Mouse (Mus musculus): ENCODE results near the gene Fam240a. TPM values are rescaled to one million over a fixed set of nuclear protein-coding genes. Genes with fewer than 3 reads are reported as not detected.

Gene Fam240a
- polyA plus RNA-seq, 1 experiment from 2014 or later, result not detected

GRCm38 (mm10) chr9:110907201-110907837 is 9.3 kb downstream of the Fam240a start:
- H3K27me3 ChIP-seq (replicated peaks), result no peaks in the 10 kb centered on the region
- WGBS, result 94% methylated on average over 11 of the region's 11 CpGs
- no peaks in the 10 kb centered on the region for H3K4me1 ChIP-seq
- no peak overlapping the region for H3K9ac ChIP-seq
- ATAC-seq (ENCODE audit: low FRiP score, low read depth), result no peak
- no peaks in the 10 kb centered on the region for H3K9me3 ChIP-seq
- H3K36me3 ChIP-seq, result no peaks in the 10 kb centered on the region
- no peak overlapping the region for H3K27ac ChIP-seq
- H3K4me2 ChIP-seq (replicated peaks), result no peak overlapping the region
- no peak overlapping the region for H3K4me3 ChIP-seq

GRCm38 (mm10) chr9:110902271-110902670 is 14.4 kb downstream of the Fam240a start:
- Histone ChIP-seq H3K27ac (no peak overlapping the region), H3K4me2 (replicated peaks) (no peak overlapping the region), H3K9me3 (no peaks in the 10 kb centered on the region), H3K9ac (no peak overlapping the region), H3K27me3 (replicated peaks) (no peaks in the 10 kb centered on the region), H3K4me3 (no peak overlapping the region), H3K36me3 (no peaks in the 10 kb centered on the region), H3K4me1 (no peaks in the 10 kb centered on the region)
- no peak for ATAC-seq (ENCODE audit: low FRiP score, low read depth)
- WGBS, result 91% methylated on average over 4 of the region's 4 CpGs

- Histone ChIP-seq H3K4me1 (no peaks in the 10 kb centered on the region), H3K4me3 (no peak overlapping the region), H3K36me3 (no peaks in the 10 kb centered on the region), H3K27me3 (replicated peaks) (no peaks in the 10 kb centered on the region), H3K9ac (no peak overlapping the region), H3K4me2 (replicated peaks) (no peak overlapping the region), H3K27ac (no peak overlapping the region), H3K9me3 (no peaks in the 10 kb centered on the region)
- ATAC-seq (ENCODE audit: low FRiP score, low read depth), result no peak
- 89% methylated on average over 6 of the region's 6 CpGs for WGBS
Measured at GRCm38 (mm10) chr9:110901204-110901603, 15.5 kb downstream of the Fam240a start.

GRCm38 (mm10) chr9:110899451-110900008 is 17.1 kb downstream of the Fam240a start:
- Histone ChIP-seq H3K27ac (no peak overlapping the region), H3K9me3 (no peaks in the 10 kb centered on the region), H3K4me3 (no peak overlapping the region), H3K9ac (no peak overlapping the region), H3K36me3 (no peaks in the 10 kb centered on the region), H3K4me1 (peaks cover 7% of the 10 kb centered on the region; the same call in 1 of the 2 replicates), H3K4me2 (replicated peaks) (no peak overlapping the region), H3K27me3 (replicated peaks) (no peaks in the 10 kb centered on the region)
- no peak for ATAC-seq (ENCODE audit: low FRiP score, low read depth)
- WGBS, result 61% methylated on average over 10 of the region's 10 CpGs

GRCm38 (mm10) chr9:110896595-110896994 is 20.1 kb downstream of the Fam240a start:
- peak overlapping the region; percentile 39 for H3K4me2 ChIP-seq (replicated peaks)
- ATAC-seq (ENCODE audit: low FRiP score, low read depth), result peak; percentile 49
- peaks cover 7% of the 10 kb centered on the region for H3K4me1 ChIP-seq
- no peak overlapping the region for H3K27ac ChIP-seq
- H3K9ac ChIP-seq, result no peak overlapping the region
- no peaks in the 10 kb centered on the region for H3K9me3 ChIP-seq
- H3K4me3 ChIP-seq, result no peak overlapping the region
- WGBS, result 7% methylated on average over 6 of the region's 6 CpGs
- no peaks in the 10 kb centered on the region for H3K36me3 ChIP-seq
- no peaks in the 10 kb centered on the region for H3K27me3 ChIP-seq (replicated peaks)

GRCm38 (mm10) chr9:110895994-110896393 is 20.7 kb downstream of the Fam240a start:
- H3K36me3 ChIP-seq, result no peaks in the 10 kb centered on the region

GRCm38 (mm10) chr9:110895507-110895906 is 21.2 kb downstream of the Fam240a start:
- Histone ChIP-seq H3K27ac (no peak overlapping the region), H3K27me3 (replicated peaks) (no peaks in the 10 kb centered on the region), H3K4me3 (no peak overlapping the region), H3K9ac (no peak overlapping the region), H3K9me3 (no peaks in the 10 kb centered on the region), H3K4me2 (replicated peaks) (peak overlapping the region; percentile 39; the same call in 1 of the 2 replicates), H3K36me3 (no peaks in the 10 kb centered on the region), H3K4me1 (peaks cover 7% of the 10 kb centered on the region)
- 56% methylated on average over 5 of the region's 5 CpGs for WGBS
- no peak for ATAC-seq (ENCODE audit: low FRiP score, low read depth)

More at GRCm38 (mm10) chr9:110895994-110896393, 20.7 kb downstream of the Fam240a start:
- Histone ChIP-seq H3K4me3 (no peak overlapping the region), H3K27ac (no peak overlapping the region), H3K9ac (no peak overlapping the region), H3K9me3 (no peaks in the 10 kb centered on the region), H3K4me2 (replicated peaks) (peak overlapping the region; percentile 39; the same call in 1 of the 2 replicates), H3K4me1 (peaks cover 7% of the 10 kb centered on the region), H3K27me3 (replicated peaks) (no peaks in the 10 kb centered on the region)
- ATAC-seq (ENCODE audit: low FRiP score, low read depth), result no peak
- 8% methylated on average over 7 of the region's 7 CpGs for WGBS

- WGBS, result 72% methylated on average over 10 of the region's 10 CpGs
- no peak overlapping the region for H3K9ac ChIP-seq
- no peaks in the 10 kb centered on the region for H3K27me3 ChIP-seq (replicated peaks)
- no peak overlapping the region for H3K4me2 ChIP-seq (replicated peaks)
- H3K36me3 ChIP-seq, result no peaks in the 10 kb centered on the region
- ATAC-seq (ENCODE audit: low FRiP score, low read depth), result no peak
- peaks cover 7% of the 10 kb centered on the region for H3K4me1 ChIP-seq
- H3K27ac ChIP-seq, result no peak overlapping the region
- no peaks in the 10 kb centered on the region for H3K9me3 ChIP-seq
- H3K4me3 ChIP-seq, result no peak overlapping the region
Measured at GRCm38 (mm10) chr9:110893429-110893828, 23.2 kb downstream of the Fam240a start.

GRCm38 (mm10) chr9:110892552-110892951 is 24.1 kb downstream of the Fam240a start:
- Histone ChIP-seq H3K4me3 (no peak overlapping the region), H3K9me3 (no peaks in the 10 kb centered on the region), H3K27me3 (replicated peaks) (no peaks in the 10 kb centered on the region), H3K36me3 (no peaks in the 10 kb centered on the region), H3K4me2 (replicated peaks) (no peak overlapping the region), H3K9ac (no peak overlapping the region), H3K4me1 (peaks cover 7% of the 10 kb centered on the region), H3K27ac (no peak overlapping the region)
- ATAC-seq (ENCODE audit: low FRiP score, low read depth), result no peak
- WGBS, result 86% methylated on average over 3 of the region's 3 CpGs

- H3K4me3 ChIP-seq, result no peak overlapping the region
- H3K27me3 ChIP-seq (replicated peaks), result no peaks in the 10 kb centered on the region
- H3K27ac ChIP-seq, result no peak overlapping the region
- no peaks in the 10 kb centered on the region for H3K36me3 ChIP-seq
- ATAC-seq (ENCODE audit: low FRiP score, low read depth), result no peak
- 78% methylated on average over 12 of the region's 12 CpGs for WGBS
- H3K9me3 ChIP-seq, result no peaks in the 10 kb centered on the region
- H3K4me2 ChIP-seq (replicated peaks), result no peak overlapping the region
- H3K4me1 ChIP-seq, result peaks cover 7% of the 10 kb centered on the region
- no peak overlapping the region for H3K9ac ChIP-seq
Measured at GRCm38 (mm10) chr9:110891077-110891828, 25.4 kb downstream of the Fam240a start.

- no peak overlapping the region for H3K4me3 ChIP-seq
- no peak for ATAC-seq (ENCODE audit: low FRiP score, low read depth)
- WGBS, result 17% methylated on average over 21 of the region's 21 CpGs
- H3K36me3 ChIP-seq, result no peaks in the 10 kb centered on the region
- H3K9ac ChIP-seq, result no peak overlapping the region
- H3K4me2 ChIP-seq (replicated peaks), result no peak overlapping the region
- no peaks in the 10 kb centered on the region; the same call in 1 of the 2 replicates for H3K4me1 ChIP-seq
- H3K27me3 ChIP-seq (replicated peaks), result no peaks in the 10 kb centered on the region; the same call in 1 of the 2 replicates
- H3K27ac ChIP-seq, result no peak overlapping the region
- H3K9me3 ChIP-seq, result no peaks in the 10 kb centered on the region
Measured at GRCm38 (mm10) chr9:110890026-110890783, 26.5 kb downstream of the Fam240a start.

GRCm38 (mm10) chr9:110888935-110889334 is 27.7 kb downstream of the Fam240a start:
- H3K36me3 ChIP-seq, result no peaks in the 10 kb centered on the region
- no peaks in the 10 kb centered on the region; the same call in 1 of the 2 replicates for H3K27me3 ChIP-seq (replicated peaks)
- no peak overlapping the region for H3K9ac ChIP-seq
- H3K27ac ChIP-seq, result no peak overlapping the region
- H3K4me1 ChIP-seq, result no peaks in the 10 kb centered on the region; the same call in 1 of the 2 replicates
- ATAC-seq (ENCODE audit: low FRiP score, low read depth), result no peak
- WGBS, result 91% methylated on average over 14 of the region's 14 CpGs
- no peaks in the 10 kb centered on the region for H3K9me3 ChIP-seq
- no peak overlapping the region for H3K4me2 ChIP-seq (replicated peaks)
- H3K4me3 ChIP-seq, result no peak overlapping the region

Data from neural tube, embryonic 12.5 days (tissue).